Mouse (Mus musculus) stomach, postnatal 0 days (tissue): ENCODE measurements at regions not wholly inside any gene's neighbourhood (a gene's known extent, or its start where the extent isn't known, plus 50 kb on each side); places are given as distances from the start of the nearest gene placed in this dataset.

Experiments used
- CTCF ChIP-seq: IDR thresholded peaks from 2 replicates; pipeline ENCODE4 v1.5.1; 2016; ENCODE audit warnings: antibody characterized with exemption, low read depth, mild to moderate bottlenecking, moderate library complexity
- EP300 ChIP-seq: optimal IDR thresholded peaks from 2 replicates; pipeline ENCODE3; 2016; ENCODE audit warnings: antibody characterized with exemption

- TF ChIP-seq CTCF, result no peak
- no peak for TF ChIP-seq EP300
These were observed 119.7 kb upstream of the Gm6657 start for GRCm38 (mm10) chr12:78074290-78074802.
